Mouse (Mus musculus) liver, embryonic 16.5 days (tissue): ENCODE measurements around the gene Unc5c. TPM values are rescaled to one million over a fixed set of nuclear protein-coding genes. Genes with fewer than 3 reads are reported as not detected.

Experiments used
- ATAC-seq: fragments of 200-750 bp; cut with Nextera tagmentation; 2 replicates; pipeline ENCODE4 v1.8.0; 2017; ENCODE audit warnings: low read depth, mild to moderate bottlenecking, moderate number of reproducible peaks, moderate library complexity
- H3K27ac ChIP-seq: fragments of 300-500 bp; sonication (generic); 2 replicates; pipeline ENCODE4 v1.5.1; 2014; ENCODE audit warnings: mild to moderate bottlenecking, low read length
- H3K27me3 ChIP-seq: fragments of 300-500 bp; sonication (generic); 2 replicates; pipeline ENCODE4 v1.6.1; 2014; ENCODE audit warnings: low read depth, low read length, mixed read lengths; ENCODE audit not compliant: control insufficient read depth, insufficient read depth
- H3K36me3 ChIP-seq: fragments of 300-500 bp; sonication (generic); 2 replicates; pipeline ENCODE4 v1.6.1; 2014; ENCODE audit warnings: mild to moderate bottlenecking; ENCODE audit not compliant: control insufficient read depth, insufficient read depth
- H3K4me1 ChIP-seq: fragments of 300-500 bp; sonication (generic); 2 replicates; pipeline ENCODE4 v1.6.1; 2014; ENCODE audit warnings: low read depth, low read length, mixed read lengths; ENCODE audit not compliant: control insufficient read depth
- H3K4me2 ChIP-seq: fragments of 300-500 bp; sonication (generic); 2 replicates; pipeline ENCODE4 v1.6.1; 2014; ENCODE audit warnings: low read depth, low read length, mixed read lengths
- H3K4me3 ChIP-seq: fragments of 300-500 bp; sonication (generic); 2 replicates; pipeline ENCODE4 v1.5.1; 2014; ENCODE audit warnings: low read depth, mild to moderate bottlenecking, low read length
- H3K9ac ChIP-seq: fragments of 300-500 bp; sonication (generic); 2 replicates; pipeline ENCODE4 v1.6.1; 2014; ENCODE audit warnings: low read depth, low read length
- H3K9me3 ChIP-seq: fragments of 300-500 bp; sonication (generic); replicated peaks from 2 replicates; pipeline ENCODE4 v1.6.1; 2016; ENCODE audit warnings: low read length; ENCODE audit not compliant: control insufficient read depth
- WGBS: fragments of 180-500 bp; shearing (Covaris S2); extraction: QIAGEN DNeasy Blood & Tissue Kit; methylation state at CpG from one replicate; pipeline ENCODE4 v1.1.7; 2014; ENCODE audit not compliant: insufficient replicate concordance; 5-methylcytosine and 5-hydroxymethylcytosine counted together
- polyA plus RNA-seq: library from polyadenylated mRNA; unstranded; fragments of >200 nt; fragmentation: Nextera tagmentation; extraction: Ambion mirVana; gene quantifications from 2 replicates; pipeline ENCODE4 v1.2.1, GENCODE M21; 2015

The Unc5c gene
- polyA plus RNA-seq, 1 experiment from 2014 or later = 0.05 TPM

GRCm38 (mm10) chr3:141498348-141499056, 33.5 kb downstream of the Unc5c start:
- no peaks in the 10 kb centered on the region for H3K36me3 ChIP-seq
- H3K27me3 ChIP-seq = no peaks in the 10 kb centered on the region
- no peak overlapping the region for H3K9ac ChIP-seq
- no peak for ATAC-seq
- no peak overlapping the region for H3K4me2 ChIP-seq
- H3K4me3 ChIP-seq = no peak overlapping the region
- no peaks in the 10 kb centered on the region for H3K4me1 ChIP-seq
- WGBS = 64% methylated on average over 4 of the region's 4 CpGs
- H3K27ac ChIP-seq = no peak overlapping the region
- no peaks in the 10 kb centered on the region for H3K9me3 ChIP-seq

GRCm38 (mm10) chr3:141501845-141502505, 37.0 kb downstream of the Unc5c start:
- Histone ChIP-seq H3K27me3 (no peaks in the 10 kb centered on the region), H3K36me3 (no peaks in the 10 kb centered on the region), H3K9ac (no peak overlapping the region), H3K9me3 (no peaks in the 10 kb centered on the region), H3K4me1 (no peaks in the 10 kb centered on the region), H3K27ac (no peak overlapping the region), H3K4me3 (no peak overlapping the region), H3K4me2 (no peak overlapping the region)
- no peak for ATAC-seq
- 34% methylated on average over 4 of the region's 4 CpGs for whole genome bisulfite sequencing

GRCm38 (mm10) chr3:141503331-141503730, 38.3 kb downstream of the Unc5c start:
- H3K36me3 ChIP-seq = no peaks in the 10 kb centered on the region
- no peak overlapping the region for H3K27ac ChIP-seq
- no peak overlapping the region for H3K9ac ChIP-seq
- H3K4me3 ChIP-seq = no peak overlapping the region
- WGBS = 55% methylated on average over 3 of the region's 3 CpGs
- no peak for ATAC-seq
- no peak overlapping the region for H3K4me2 ChIP-seq
- no peaks in the 10 kb centered on the region for H3K9me3 ChIP-seq
- no peaks in the 10 kb centered on the region for H3K4me1 ChIP-seq
- no peaks in the 10 kb centered on the region for H3K27me3 ChIP-seq

GRCm38 (mm10) chr3:141509772-141510171, 44.8 kb downstream of the Unc5c start:
- 49% methylated on average over 1 of the region's 1 CpGs for WGBS
- H3K4me3 ChIP-seq = no peak overlapping the region
- no peaks in the 10 kb centered on the region for H3K36me3 ChIP-seq
- H3K27me3 ChIP-seq = no peaks in the 10 kb centered on the region
- H3K9me3 ChIP-seq = no peaks in the 10 kb centered on the region
- H3K4me2 ChIP-seq = no peak overlapping the region
- H3K9ac ChIP-seq = no peak overlapping the region
- ATAC-seq = no peak
- no peaks in the 10 kb centered on the region for H3K4me1 ChIP-seq
- H3K27ac ChIP-seq = no peak overlapping the region

- no peak overlapping the region for H3K4me3 ChIP-seq
- no peaks in the 10 kb centered on the region for H3K36me3 ChIP-seq
- no peaks in the 10 kb centered on the region for H3K9me3 ChIP-seq
- H3K4me1 ChIP-seq = no peaks in the 10 kb centered on the region
- H3K27me3 ChIP-seq = no peaks in the 10 kb centered on the region
- no peak overlapping the region for H3K27ac ChIP-seq
- no peak overlapping the region for H3K4me2 ChIP-seq
- 42% methylated on average over 5 of the region's 5 CpGs for WGBS
- ATAC-seq = no peak
- no peak overlapping the region for H3K9ac ChIP-seq
Observed at GRCm38 (mm10) chr3:141511253-141512038, 46.4 kb downstream of the Unc5c start.

- no peaks in the 10 kb centered on the region for H3K9me3 ChIP-seq
- no peaks in the 10 kb centered on the region for H3K27me3 ChIP-seq
- no peaks in the 10 kb centered on the region for H3K4me1 ChIP-seq
- no peak overlapping the region for H3K27ac ChIP-seq
- no peaks in the 10 kb centered on the region for H3K36me3 ChIP-seq
- H3K4me2 ChIP-seq = no peak overlapping the region
- no peak overlapping the region for H3K4me3 ChIP-seq
- no peak overlapping the region for H3K9ac ChIP-seq
- ATAC-seq = no peak
Observed at GRCm38 (mm10) chr3:141528751-141529150, 63.7 kb downstream of the Unc5c start.

GRCm38 (mm10) chr3:141529599-141529998, 64.6 kb downstream of the Unc5c start:
- Histone ChIP-seq H3K9me3 (no peaks in the 10 kb centered on the region), H3K27me3 (no peaks in the 10 kb centered on the region), H3K36me3 (no peaks in the 10 kb centered on the region), H3K4me3 (no peak overlapping the region), H3K9ac (no peak overlapping the region), H3K4me1 (no peaks in the 10 kb centered on the region), H3K27ac (no peak overlapping the region), H3K4me2 (no peak overlapping the region)
- ATAC-seq = no peak

GRCm38 (mm10) chr3:141533861-141534260, 68.8 kb downstream of the Unc5c start:
- WGBS = 67% methylated on average over 5 of the region's 5 CpGs
- no peak overlapping the region for H3K4me2 ChIP-seq
- no peak overlapping the region for H3K9ac ChIP-seq
- no peaks in the 10 kb centered on the region for H3K27me3 ChIP-seq
- H3K4me3 ChIP-seq = no peak overlapping the region
- H3K36me3 ChIP-seq = no peaks in the 10 kb centered on the region
- no peaks in the 10 kb centered on the region for H3K9me3 ChIP-seq
- ATAC-seq = no peak
- no peaks in the 10 kb centered on the region for H3K4me1 ChIP-seq
- no peak overlapping the region for H3K27ac ChIP-seq

- ATAC-seq = no peak
- H3K27me3 ChIP-seq = no peaks in the 10 kb centered on the region
Observed at GRCm38 (mm10) chr3:141536857-141537256, 71.8 kb downstream of the Unc5c start.

More at GRCm38 (mm10) chr3:141536857-141537256, 71.8 kb downstream of the Unc5c start:
- no peak overlapping the region for H3K4me2 ChIP-seq
- H3K4me3 ChIP-seq = no peak overlapping the region
- no peak overlapping the region for H3K27ac ChIP-seq
- H3K36me3 ChIP-seq = no peaks in the 10 kb centered on the region
- no peaks in the 10 kb centered on the region for H3K4me1 ChIP-seq
- H3K9me3 ChIP-seq = no peaks in the 10 kb centered on the region
- 53% methylated on average over 5 of the region's 5 CpGs for WGBS
- H3K9ac ChIP-seq = no peak overlapping the region
